Mouse (Mus musculus) E14TG2a.4 (cell line): ENCODE measurements around the gene Sumf1.
A peak's percentile ranks its signal among the peaks of the same experiment; 100 is the strongest.

Source experiments
- CTCF ChIP-seq: conservative IDR thresholded peaks from 2 replicates; pipeline ENCODE4 v1.5.1; 2014; ENCODE audit warnings: low read length
- NANOG ChIP-seq: IDR thresholded peaks from 2 replicates; pipeline ENCODE4 v1.6.1; 2014; ENCODE audit warnings: borderline replicate concordance, low read length, mixed read lengths
- POU5F1 ChIP-seq: IDR thresholded peaks from 2 replicates; pipeline ENCODE4 v1.6.1; 2014; ENCODE audit warnings: low read length, borderline replicate concordance

DNA sequence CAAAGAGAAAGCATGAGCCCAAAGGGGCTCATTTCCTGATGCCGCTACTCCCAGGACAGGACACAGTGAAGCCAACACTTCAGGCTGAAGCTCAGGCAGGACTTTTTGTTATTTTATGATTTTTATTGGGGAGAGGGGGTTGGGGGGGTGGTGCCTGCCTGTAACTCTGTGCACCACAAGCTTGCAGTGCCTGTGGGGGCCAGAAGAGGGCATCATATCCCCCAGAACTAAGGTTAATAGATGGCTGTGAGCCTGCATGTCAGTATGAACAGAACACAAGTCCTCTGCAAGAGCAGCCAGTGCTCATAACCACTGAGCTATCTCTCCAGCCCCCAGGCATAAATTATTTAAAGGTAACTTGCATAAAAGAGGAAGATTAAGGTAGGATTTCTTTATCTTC lies 13.2 kb downstream of the Sumf1 start:
- TF ChIP-seq CTCF: peak; percentile 66
- TF ChIP-seq POU5F1: no peak
- no peak for TF ChIP-seq NANOG
